Mouse (Mus musculus): ENCODE results near the gene Kdm4b.

The Kdm4b gene

GRCm38 (mm10) chr17:56300186-56300585 lies 25.7 kb upstream of the Kdm4b start, which contains the start of gene Arrdc5:
Gene Arrdc5 (minus strand): TSS chr17:56300286.
- no peak for DNase-seq

DNA sequence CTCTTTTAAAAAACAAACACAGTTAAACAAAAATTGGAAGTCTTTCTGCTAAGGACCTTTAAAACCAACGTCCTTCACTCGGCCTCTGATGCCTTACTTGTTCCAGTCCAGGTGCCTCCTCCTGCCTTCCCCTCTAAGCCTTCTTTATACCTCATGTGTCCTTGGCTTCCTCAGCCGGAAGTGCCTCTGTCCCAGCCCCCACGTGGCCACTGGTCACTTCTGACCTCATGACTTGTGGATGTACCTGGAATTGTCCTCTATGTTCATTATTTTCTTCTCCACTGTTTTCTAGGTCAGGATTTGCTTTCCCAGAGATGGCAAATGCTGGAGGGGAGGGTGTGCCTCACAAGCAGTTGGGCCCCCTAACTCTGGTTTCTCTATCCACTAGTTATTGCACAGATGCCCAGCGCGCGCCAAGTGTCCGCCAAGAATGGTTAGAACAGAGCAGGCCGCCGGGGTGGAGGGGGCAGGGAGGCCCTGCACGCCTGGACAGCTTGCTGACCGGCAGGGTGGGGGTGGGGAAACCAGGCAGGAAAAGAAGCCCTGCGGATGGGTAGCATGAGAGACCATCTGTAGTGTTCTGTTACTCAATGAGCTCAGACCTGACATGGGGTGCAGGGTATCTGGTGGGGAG lies 23.4 kb upstream of the Kdm4b start:
- no peak for DNase-seq

- DNase-seq, result peak; percentile 40 to 43
These were observed 22.6 kb upstream of the Kdm4b start, which contains the start of gene Uhrf1 for GRCm38 (mm10) chr17:56303160-56303846. Gene Uhrf1 (plus strand): TSS chr17:56303321.

GRCm38 (mm10) chr17:56303847-56304586 lies 21.8 kb upstream of the Kdm4b start:
- peak; percentile 94 to 97 for DNase-seq

- no peak for DNase-seq
These were observed 21.1 kb upstream of the Kdm4b start for GRCm38 (mm10) chr17:56304718-56305117.

DNA sequence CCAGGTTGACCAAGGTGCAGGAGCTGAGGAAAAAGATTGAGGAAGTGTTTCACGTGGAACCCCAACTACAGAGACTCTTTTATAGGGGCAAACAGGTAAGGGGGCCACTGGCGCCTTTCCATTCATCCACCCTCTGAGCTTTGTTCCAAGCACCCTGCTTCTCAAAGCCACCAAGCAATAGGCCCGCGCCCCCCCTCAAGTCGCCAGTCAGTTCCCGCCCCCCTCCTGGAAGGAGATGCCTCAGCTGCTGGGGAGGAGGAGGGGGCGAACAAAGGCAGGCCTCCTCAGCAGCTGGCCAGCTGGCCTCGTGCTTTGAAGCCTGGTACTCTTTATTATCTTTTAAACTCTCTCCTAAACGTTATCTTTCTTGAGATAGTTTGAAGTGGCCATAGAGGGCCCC lies 20.7 kb upstream of the Kdm4b start:
- no peak for DNase-seq

- DNase-seq, result peak in 1 of 2 experiments; percentile 29
These were observed 20.0 kb upstream of the Kdm4b start for GRCm38 (mm10) chr17:56305826-56306225.

DNA sequence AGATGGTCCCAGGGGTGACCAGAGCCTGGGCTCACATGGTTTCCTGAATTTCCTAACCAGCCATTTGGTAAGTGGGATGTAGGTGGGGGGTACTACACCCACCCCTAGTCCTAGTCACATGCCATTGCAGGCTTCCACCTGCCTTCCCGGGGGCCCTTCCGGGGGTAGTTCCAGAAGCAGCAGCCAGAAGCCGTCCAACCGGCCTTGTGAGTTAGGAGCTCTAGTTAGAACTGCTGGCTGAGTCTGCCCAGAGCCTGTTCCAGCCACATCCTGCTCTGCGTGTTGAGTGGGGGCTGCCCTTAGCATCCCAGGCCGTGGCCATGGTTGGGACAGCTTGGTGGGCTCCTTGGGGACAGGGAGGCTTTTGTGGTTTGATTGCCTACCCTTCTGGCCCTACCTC lies 17.8 kb upstream of the Kdm4b start:
- DNase-seq, result no peak

DNA sequence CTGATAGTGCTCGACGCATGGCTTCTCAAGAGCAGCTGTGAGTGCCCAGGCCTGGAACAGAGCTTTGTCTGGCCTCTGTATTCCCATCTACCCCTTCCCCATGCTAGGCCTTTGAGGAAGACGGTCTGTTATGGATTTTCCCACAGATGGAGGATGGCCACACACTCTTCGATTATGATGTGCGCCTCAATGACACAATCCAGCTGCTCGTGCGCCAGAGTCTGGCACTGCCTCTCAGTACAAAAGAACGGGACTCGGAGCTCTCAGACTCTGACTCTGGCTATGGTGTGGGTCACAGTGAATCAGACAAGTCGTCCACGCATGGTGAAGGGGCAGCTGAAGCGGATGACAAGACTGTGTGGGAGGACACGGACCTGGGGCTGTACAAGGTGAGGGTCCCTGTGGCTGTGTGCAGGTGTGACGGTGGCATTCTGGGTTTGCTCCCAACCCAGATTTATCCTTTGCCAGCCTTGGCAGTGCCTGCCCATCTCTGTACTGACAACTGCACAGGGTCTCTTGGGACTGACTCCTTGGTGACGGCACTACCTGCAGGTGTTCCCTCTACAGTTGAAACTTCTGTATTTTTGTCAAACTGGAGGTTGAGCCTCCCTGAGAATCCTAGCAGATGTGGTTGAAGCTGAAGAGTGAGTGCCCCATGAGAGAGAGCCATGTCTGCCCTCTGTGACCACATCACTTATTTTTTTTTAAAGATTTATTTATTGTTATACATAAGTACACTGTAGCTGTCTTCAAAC lies 16.5 kb upstream of the Kdm4b start:
- no peak for DNase-seq

DNA sequence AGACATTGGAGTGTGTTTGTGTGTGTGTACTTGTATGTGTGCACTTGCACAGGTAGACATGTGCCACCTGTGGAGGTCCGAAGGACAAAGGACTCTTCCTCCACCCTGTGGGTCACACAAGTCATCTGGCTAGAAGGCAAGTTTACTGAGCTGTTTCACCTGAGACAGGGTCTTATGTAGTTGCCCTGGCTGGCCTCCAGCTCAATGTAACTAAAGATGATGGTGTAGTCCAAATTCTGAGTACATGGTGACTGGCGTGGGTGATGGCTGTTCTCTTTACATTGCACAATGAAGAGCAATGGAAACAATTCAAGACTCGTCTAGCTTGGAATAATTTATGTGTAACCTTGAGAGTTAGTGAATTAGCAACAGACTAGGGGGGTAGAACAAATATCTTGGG lies 1.4 kb upstream of the Kdm4b start:
- DNase-seq, result no peak

DNA sequence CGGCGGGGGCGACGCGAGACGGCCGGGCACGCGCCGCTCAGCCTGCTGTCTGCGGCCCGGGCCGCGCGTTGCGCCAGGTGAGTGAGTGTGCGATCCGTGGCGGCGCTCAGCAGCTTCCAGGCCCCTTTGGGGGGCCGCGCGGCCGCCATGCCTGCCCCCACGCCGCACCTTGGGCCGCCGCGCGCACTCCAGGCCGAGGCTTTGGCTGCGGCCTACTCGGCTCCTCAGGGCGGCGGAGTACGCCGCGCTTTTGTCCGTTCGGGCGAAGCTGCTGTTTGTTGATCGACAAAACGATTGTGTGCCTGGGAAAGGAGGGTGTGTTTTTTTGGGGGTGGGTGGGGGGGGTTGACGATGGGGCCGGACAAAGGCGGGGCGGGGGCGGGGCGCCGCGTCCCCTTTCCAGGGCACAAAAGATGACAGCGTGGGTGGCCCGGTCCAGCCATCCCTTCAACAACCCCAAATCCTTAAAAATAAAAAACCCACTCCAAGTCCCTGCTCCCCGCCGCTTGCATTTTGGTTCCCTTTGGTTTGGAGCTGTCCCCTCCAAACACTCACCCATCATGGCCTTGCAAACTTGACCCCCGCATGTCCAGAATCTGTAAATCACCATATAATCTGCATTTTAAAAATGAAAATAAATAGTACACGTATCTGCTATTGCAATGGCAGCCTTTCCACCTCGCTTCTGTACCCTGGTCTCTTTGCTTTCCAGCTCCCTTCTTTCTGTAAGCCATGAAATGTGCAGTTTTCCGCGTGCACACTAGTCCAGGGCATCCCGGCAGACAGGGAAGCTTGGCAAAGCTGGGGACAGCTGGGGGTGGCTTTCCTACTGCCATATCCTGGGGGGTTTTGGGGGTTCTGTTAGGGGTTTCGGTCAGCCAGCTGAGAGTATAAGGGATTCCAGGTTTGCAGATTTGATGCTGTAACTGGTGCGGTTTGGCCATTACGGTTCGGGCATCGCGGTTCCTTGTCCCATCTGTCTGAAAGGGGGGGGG lies 588 bp downstream of the Kdm4b start:
- DNase-seq, result no peak

DNA sequence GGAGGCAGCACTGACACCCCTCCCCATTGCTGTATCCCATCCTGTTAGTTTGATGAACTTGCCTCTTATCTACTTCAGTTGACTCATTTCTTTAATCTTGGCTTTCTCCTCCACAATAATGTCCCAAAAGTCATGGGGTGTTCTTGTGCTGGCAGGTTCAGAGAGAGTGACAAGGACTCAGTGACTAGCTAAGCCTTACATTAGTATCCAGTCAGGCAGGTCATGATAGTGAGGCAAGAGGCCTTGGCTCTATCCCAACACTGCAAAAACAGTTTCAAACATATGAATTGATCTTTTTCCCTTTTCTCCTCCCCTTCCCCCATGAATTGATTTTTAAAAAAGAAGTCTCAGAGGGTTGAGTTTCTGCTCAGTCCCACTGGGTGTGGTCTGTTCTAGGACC lies 3.4 kb downstream of the Kdm4b start:
- DNase-seq, result no peak

GRCm38 (mm10) chr17:56330345-56330744 lies 4.5 kb downstream of the Kdm4b start:
- DNase-seq, result no peak

GRCm38 (mm10) chr17:56331256-56331655 lies 5.4 kb downstream of the Kdm4b start:
- no peak for DNase-seq

DNA sequence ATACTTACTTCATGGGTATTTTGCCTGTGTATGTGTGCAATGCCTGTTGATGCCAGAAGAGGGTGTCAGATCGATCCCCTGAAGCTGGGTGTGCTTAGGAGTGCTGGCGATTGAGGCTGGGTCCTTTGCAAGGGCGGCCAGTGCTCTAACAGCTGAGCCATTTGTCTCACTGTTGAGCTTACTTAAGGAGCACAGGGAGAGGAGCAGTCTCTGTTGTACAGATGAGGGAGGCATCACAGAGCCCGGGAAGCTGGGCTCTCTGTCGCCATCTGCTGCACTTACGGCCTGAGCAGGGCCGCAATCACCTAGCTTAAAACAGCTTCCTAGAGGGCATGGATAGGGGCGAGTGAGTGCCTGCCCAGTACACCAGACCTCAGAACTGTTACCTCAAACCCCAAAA lies 7.1 kb downstream of the Kdm4b start:
- DNase-seq, result no peak

DNA sequence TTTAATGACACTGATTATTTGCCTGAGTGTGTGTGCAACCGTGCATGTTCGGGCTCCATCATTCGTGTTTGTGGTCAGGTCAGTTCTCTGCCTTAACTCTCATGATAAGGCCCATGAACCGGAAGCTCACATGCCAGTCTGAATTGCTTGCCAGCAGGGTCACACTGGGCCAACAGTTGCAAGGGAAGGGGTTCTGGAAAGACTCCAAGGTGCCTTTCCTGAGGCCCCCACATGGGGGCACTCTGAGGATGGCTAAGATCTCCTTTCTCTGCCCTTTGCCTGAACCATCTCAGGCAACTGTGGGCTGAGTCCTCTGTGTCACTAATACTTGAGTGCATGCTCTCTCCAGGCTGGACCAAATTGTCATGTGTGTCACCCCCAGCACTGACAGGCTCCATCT lies 11.3 kb downstream of the Kdm4b start:
- DNase-seq, result peak; percentile 34 to 64

DNA sequence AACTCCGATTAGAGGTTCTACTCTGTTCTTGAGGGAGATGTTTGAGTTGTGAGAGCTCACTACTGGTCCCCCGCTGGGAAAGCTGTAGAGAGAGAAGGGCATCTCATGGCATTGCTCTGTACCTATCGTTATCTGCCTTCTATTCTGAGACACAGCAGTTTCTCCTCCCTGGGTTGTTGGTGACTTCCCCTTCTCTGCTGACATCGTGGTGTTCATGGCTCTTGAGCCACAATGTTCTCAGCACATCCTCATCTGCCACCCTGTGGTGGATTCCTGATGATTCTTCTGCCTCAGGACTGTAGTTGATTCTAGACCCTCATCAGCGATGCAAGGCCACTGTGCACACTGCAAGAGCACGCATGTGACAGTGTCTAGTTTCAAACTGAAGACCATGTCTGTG lies 11.9 kb downstream of the Kdm4b start:
- DNase-seq, result no peak

GRCm38 (mm10) chr17:56338909-56339308 lies 13.0 kb downstream of the Kdm4b start:
- peak; percentile 57 to 75 for DNase-seq

DNA sequence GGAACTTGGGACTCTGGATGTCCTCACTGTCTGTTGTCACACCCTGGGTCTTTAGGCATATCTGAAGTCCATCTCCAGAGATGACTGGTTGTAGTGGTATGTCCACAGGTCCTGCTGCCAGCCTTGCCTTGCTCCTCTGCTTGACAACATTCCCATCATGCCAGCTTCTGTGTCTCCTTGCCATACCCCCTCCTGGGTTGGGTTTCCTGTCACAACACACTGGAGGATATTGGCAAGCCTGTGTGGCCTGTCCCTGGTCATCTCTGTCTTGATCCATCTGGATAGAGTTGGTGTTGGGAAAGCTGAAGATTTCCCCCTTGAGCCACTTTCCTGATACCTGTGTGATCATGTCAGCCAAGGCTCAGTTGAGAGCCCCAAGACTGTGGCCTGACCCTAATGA lies 14.9 kb downstream of the Kdm4b start:
- no peak for DNase-seq

DNA sequence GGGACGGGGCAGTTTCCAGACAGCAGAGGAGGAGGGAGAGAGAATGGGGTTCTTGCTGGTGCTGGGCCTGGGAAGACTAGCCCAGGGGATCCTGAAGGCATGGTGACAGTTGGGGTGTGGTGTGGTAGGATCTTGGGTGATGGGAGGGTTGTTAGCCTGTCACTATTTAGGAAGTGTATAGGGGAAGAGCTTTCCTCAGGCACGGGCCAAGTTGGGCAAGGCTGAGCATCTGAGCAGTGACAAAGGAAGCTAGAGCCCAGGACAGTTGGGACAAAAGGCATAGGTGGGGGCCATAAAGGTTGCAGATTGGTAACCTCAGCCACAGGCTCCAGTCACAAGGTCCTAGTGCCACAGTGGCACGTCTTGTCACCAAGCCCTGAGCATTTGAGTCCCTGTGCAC lies 17.6 kb downstream of the Kdm4b start:
- no peak for DNase-seq

- DNase-seq, result no peak
These were observed 19.5 kb downstream of the Kdm4b start for GRCm38 (mm10) chr17:56345364-56345763.

DNA sequence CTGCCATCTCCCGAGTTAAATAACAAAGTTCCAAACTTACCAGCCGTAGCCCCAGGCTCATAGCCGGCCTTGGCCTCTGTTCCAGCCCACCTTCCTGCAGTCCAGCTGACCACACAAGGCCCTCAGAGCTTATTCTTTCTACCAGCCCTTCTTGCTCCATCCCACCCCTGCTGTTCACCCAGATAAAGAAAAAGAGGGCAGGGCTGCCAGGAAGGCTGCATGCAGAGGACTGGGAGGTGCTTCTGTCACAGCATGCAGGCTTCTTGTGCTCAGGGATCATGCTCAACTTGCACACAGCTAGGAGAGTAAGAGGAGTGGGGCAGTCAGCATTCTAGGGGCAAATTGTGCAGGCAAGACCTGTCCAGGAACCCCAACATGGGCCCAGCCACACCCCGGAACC lies 22.3 kb downstream of the Kdm4b start:
- DNase-seq, result no peak

All from spleen, adult 18-20 months (tissue).